Mouse (Mus musculus) effector memory CD4-positive, alpha-beta T cell, adult 5 months (primary cell): ENCODE measurements around the gene Zfp934. TPM values are rescaled to one million over a fixed set of nuclear protein-coding genes. Genes with fewer than 3 reads are reported as not detected.

ENCODE experiments used
- polyA plus RNA-seq: library from polyadenylated mRNA; unstranded; fragments of 100-300 nt; shearing (Covaris generic); gene quantifications from one replicate; pipeline ENCODE4 v1.2.1, GENCODE M21; 2017

Gene Zfp934
- 3.6 TPM for polyA plus RNA-seq

DNA sequence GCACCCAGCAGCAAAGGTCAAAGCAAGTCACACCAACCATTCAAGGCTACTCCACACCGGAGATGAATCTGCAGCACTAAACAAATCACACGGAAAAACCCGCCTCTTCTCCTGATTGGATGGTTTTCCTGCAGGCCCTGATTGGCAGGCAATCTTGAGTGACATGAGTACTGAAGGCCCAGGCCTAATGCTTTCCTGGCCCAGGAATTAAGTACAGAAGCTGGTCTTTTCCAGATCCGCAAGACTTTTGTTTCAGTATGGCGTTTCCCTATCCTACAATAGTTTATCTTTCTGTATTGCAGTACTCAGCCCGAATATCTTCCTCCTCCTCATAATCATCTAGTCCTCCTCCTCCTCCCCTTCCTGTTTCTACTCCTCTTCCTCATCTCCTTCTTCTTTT is at the start of gene Zfp934:
Zfp934 (minus strand) TSS at position 101 of the 400 bp plus-strand sequence.

GRCm38 (mm10) chr13:62558189-62559110 is 12.5 kb downstream of the Zfp934 start, which contains the start of gene Zfp935:
Gene Zfp935 (minus strand): TSS chr13:62558511.

DNA sequence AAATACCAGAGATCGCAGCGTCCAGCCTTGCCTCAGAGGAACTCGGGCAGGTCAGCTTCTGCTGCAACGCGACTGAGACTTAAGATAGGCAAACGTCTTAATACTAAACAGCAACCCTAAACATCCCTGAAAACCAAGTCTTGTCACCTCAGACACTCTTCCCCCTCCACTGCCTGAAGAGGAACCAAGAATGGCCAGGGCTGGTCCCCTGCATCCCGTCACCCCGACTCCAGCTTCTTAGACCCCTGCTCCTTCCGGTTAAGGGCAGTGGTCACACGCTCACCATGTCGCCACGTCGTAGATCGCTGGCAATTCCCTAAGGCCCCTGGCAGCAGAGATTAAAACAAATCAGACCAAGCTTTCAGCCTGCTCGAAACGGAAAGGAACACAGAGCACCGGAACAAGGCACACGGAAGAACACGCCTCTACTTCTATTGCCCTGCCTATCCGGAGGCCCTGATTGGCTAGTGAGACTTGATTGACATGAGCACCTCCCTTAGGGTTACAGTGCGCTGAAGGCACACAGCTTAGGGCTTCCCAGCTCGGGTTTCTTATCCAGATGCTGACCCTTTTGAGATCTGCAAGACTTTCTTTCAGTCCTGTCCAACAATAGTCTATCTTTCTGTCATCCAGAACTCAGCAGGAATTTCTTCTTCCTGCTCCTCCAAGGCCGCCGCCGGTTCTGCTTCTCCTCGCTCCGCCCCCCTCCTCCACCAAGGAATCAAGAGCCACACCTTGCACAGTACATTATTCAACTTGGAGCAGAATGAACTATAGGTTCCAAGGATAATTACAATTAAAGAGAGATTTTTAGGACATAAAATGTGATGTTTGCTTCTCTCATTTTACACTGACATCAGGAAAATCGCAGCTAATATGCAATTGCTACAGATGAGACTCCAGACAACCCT is 104.3 kb downstream of the Zfp934 start, which contains the start of gene Gm49359:
Gm49359 (minus strand) TSS at position 409 of the 911 bp plus-strand sequence.

Other genes starting within 250 kb of the Zfp934 start
- 1.3 TPM for gene Gm3604, start 188.0 kb downstream of the Zfp934 start, polyA plus RNA-seq
- gene Gm49359, start 104.4 kb downstream of the Zfp934 start, polyA plus RNA-seq, result 7.4 TPM
- not detected for gene Zfp935, start 12.7 kb downstream of the Zfp934 start, polyA plus RNA-seq
- 0.75 TPM for gene 6720489N17Rik, start 53.0 kb upstream of the Zfp934 start, polyA plus RNA-seq
- 7.5 TPM for gene Platr25, start 189.5 kb upstream of the Zfp934 start, polyA plus RNA-seq
- gene Gm5141, start 214.6 kb upstream of the Zfp934 start, polyA plus RNA-seq, result 0.79 TPM